Mouse (Mus musculus) left cerebral cortex, postnatal 36 days (tissue): ENCODE measurements at regions not wholly inside any gene's neighbourhood (a gene's known extent, or its start where the extent isn't known, plus 50 kb on each side); places are given as distances from the start of the nearest gene placed in this dataset.

Source experiments
- DNase-seq, 2 experiments: peaks; one replicate each; pipeline ENCODE4 v3.0.0; 2021 to 2022; ENCODE audit warnings: low spot score in 2 of 2, mixed read lengths in 1 of 2
- intact Hi-C: fragments of 180-260 bp; cut with DNase I; formaldehyde crosslinking; loops from one replicate; pipeline ENCODE4 v1.15.1; 2025

GRCm38 (mm10) chr2:49376281-49376680, 75.0 kb upstream of the Epc2 start:
- intact Hi-C loops, result no loop called here
- no peak for DNase-seq

GRCm38 (mm10) chr2:49379222-49379805, 72.0 kb upstream of the Epc2 start:
- DNase-seq, result peak; percentile 14 to 40
- intact Hi-C loops, result no loop called here

- intact Hi-C loops, result no loop called here
- no peak for DNase-seq
These were observed 70.3 kb upstream of the Epc2 start for GRCm38 (mm10) chr2:49380965-49381364.

GRCm38 (mm10) chr2:49386747-49387146, 64.5 kb upstream of the Epc2 start:
- DNase-seq, result no peak
- intact Hi-C loops, result no loop called here

- DNase-seq, result no peak
- intact Hi-C loops, result no loop called here
These were observed 59.7 kb upstream of the Epc2 start for GRCm38 (mm10) chr2:49391322-49392262.
